Mouse (Mus musculus) bone marrow, adult 2 months (tissue): ENCODE results near the gene Eef2k. TPM values are rescaled to one million over a fixed set of nuclear protein-coding genes. Genes with fewer than 3 reads are reported as not detected.
"Not testable (repeated sequence)": the region's sequence is repeated elsewhere in the genome, so short reads cannot be mapped to it uniquely, and the experiment has no call there.

Experiments used
- H3K27ac ChIP-seq: fragments of 200-500 bp; 2 replicates; pipeline ENCODE4 v1.5.1; 2012; ENCODE audit warnings: low read depth, mild to moderate bottlenecking, control low read depth, inconsistent platforms, low read length; ENCODE audit not compliant: control insufficient read depth, poor library complexity, insufficient read depth
- H3K4me1 ChIP-seq: fragments of 200-500 bp; 2 replicates; pipeline ENCODE4 v1.6.1; 2011; ENCODE audit warnings: low read length; ENCODE audit not compliant: control insufficient read depth, insufficient read depth
- H3K4me3 ChIP-seq: fragments of 200-500 bp; replicated peaks from 2 replicates; pipeline ENCODE3; 2011; ENCODE audit warnings: mild to moderate bottlenecking, low read depth, low read length, control low read depth; ENCODE audit not compliant: control insufficient read depth
- CTCF ChIP-seq: fragments of 200-500 bp; IDR thresholded peaks from 2 replicates; pipeline ENCODE4 v1.5.1; 2011; ENCODE audit warnings: low read length, control low read depth; ENCODE audit not compliant: control insufficient read depth, insufficient read depth
- POLR2A ChIP-seq: fragments of 200-500 bp; IDR thresholded peaks from 2 replicates; pipeline ENCODE4 v1.6.1; 2011; ENCODE audit warnings: low read depth, mild to moderate bottlenecking, control low read depth, low read length, borderline replicate concordance; ENCODE audit not compliant: control insufficient read depth
- WGBS: fragments of 180-500 bp; shearing (Covaris S2); methylation state at CpG from one replicate; pipeline ENCODE4 v1.1.7; 2018; 5-methylcytosine and 5-hydroxymethylcytosine counted together
- polyA plus RNA-seq: library from polyadenylated mRNA; stranded (reverse); fragments of >200 nt; gene quantifications from 2 replicates; pipeline ENCODE4 v1.2.4, GENCODE M21; 2011; ENCODE audit warnings: low replicate concordance; ENCODE audit not compliant: missing spikeins, insufficient read depth, insufficient read length

Gene Eef2k
- polyA plus RNA-seq, 1 experiment = 39.2 TPM

DNA sequence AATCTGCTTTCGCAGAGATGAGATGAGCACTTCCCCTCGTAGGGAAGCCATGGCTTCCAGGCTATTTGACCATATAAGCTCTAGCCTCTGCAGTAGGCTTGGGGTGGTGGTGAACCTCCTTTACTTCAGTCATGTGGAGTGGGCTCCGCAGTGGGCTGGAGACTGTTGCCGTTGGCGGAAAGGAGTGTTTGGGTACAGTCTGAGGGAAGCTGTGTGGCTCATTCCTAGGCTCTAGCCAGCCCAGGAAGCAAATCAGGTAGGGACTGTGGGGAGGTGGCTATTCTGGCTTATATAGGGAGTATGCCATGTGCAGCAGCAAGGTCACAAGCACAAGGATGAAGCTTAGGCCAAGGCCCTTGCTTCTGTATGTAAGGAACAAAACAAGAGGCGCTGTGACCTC, 98.6 kb downstream of the Eef2k start:
- no peaks in the 10 kb centered on the region for H3K4me1 ChIP-seq
- no peak overlapping the region for H3K4me3 ChIP-seq
- 91% methylated on average over 6 of the region's 6 CpGs for WGBS
- no peak for TF ChIP-seq POLR2A
- no peak for TF ChIP-seq CTCF
- H3K27ac ChIP-seq = no peak overlapping the region

GRCm38 (mm10) chr7:120942506-120942905, 99.9 kb downstream of the Eef2k start:
- Histone ChIP-seq H3K27ac (no peak overlapping the region), H3K4me1 (no peaks in the 10 kb centered on the region), H3K4me3 (no peak overlapping the region)
- WGBS = 95% methylated on average over 1 of the region's 1 CpGs
- TF ChIP-seq CTCF (no peak), POLR2A (no peak)

GRCm38 (mm10) chr7:120943936-120944509, 101.4 kb downstream of the Eef2k start:
- WGBS = 66% methylated on average over 7 of the region's 8 CpGs
- Histone ChIP-seq H3K27ac (no peak overlapping the region), H3K4me1 (no peaks in the 10 kb centered on the region), H3K4me3 (no peak overlapping the region)
- TF ChIP-seq POLR2A (no peak), CTCF (no peak)

GRCm38 (mm10) chr7:120953591-120953990, 111.0 kb downstream of the Eef2k start:
- not testable (repeated sequence) for H3K27ac ChIP-seq, H3K4me1 ChIP-seq, H3K4me3 ChIP-seq
- WGBS = 87% methylated on average over 7 of the region's 7 CpGs

Other genes starting within 250 kb of the Eef2k start
- gene Uqcrc2, start 207.7 kb upstream of the Eef2k start, polyA plus RNA-seq = 40.4 and 72.1 TPM in 2 replicates
- not detected in 2 replicates for gene Pdzd9, start 172.5 kb upstream of the Eef2k start, polyA plus RNA-seq
- gene Mosmo, start 165.2 kb upstream of the Eef2k start, polyA plus RNA-seq = 13.5 and 16.1 TPM in 2 replicates
- not detected in 2 replicates for gene Vwa3a, start 103.5 kb upstream of the Eef2k start, polyA plus RNA-seq
- not detected in 2 replicates for gene Gm5737, start 30.5 kb upstream of the Eef2k start, polyA plus RNA-seq
- gene Polr3e, start 74.9 kb downstream of the Eef2k start, polyA plus RNA-seq = 6.5 and 14.2 TPM in 2 replicates
- gene Cdr2, start 139.5 kb downstream of the Eef2k start, polyA plus RNA-seq = 104 and 196 TPM in 2 replicates
- not detected in 2 replicates for gene Mfsd13b, start 139.7 kb downstream of the Eef2k start, polyA plus RNA-seq
- 22.6 and 48.1 TPM in 2 replicates for gene Mettl9, start 191.6 kb downstream of the Eef2k start, polyA plus RNA-seq
- gene Igsf6, start 231.7 kb downstream of the Eef2k start, polyA plus RNA-seq = 13.4 and 51.1 TPM in 2 replicates
- gene Otoa, start 238.8 kb downstream of the Eef2k start, polyA plus RNA-seq = not detected in 2 replicates